Mouse (Mus musculus) myocyte (in vitro differentiated cells): ENCODE measurements around the gene Rorc. TPM values are rescaled to one million over a fixed set of nuclear protein-coding genes. Genes with fewer than 3 reads are reported as not detected.

Experiments used
- H3K27me3 ChIP-seq: one replicate; pipeline ENCODE4 v1.6.1; 2011; ENCODE audit not compliant: control insufficient read depth, insufficient read depth, insufficient read length
- H3K36me3 ChIP-seq: one replicate; pipeline ENCODE4 v1.6.1; 2011; ENCODE audit not compliant: control insufficient read depth, insufficient read depth
- H3K4me2 ChIP-seq: one replicate; pipeline ENCODE4 v1.6.1; 2011; ENCODE audit warnings: low read depth, control low read depth
- H3K4me3 ChIP-seq: one replicate; pipeline ENCODE4 v1.5.1; 2011; ENCODE audit warnings: mild to moderate bottlenecking, control low read depth, moderate library complexity
- H3K79me2 ChIP-seq: one replicate; pipeline ENCODE4 v1.6.1; 2011; ENCODE audit not compliant: control insufficient read depth, insufficient read depth
- H3ac ChIP-seq: one replicate; pipeline ENCODE4 v1.6.1; 2011; ENCODE audit not compliant: control insufficient read depth, insufficient read length
- CEBPB ChIP-seq: IDR thresholded peaks from 2 replicates; pipeline ENCODE4 v1.6.1; 2011; ENCODE audit warnings: mild to moderate bottlenecking, moderate library complexity; ENCODE audit not compliant: poor library complexity, insufficient read depth, severe bottlenecking
- E2F4 ChIP-seq: IDR thresholded peaks from one replicate; pipeline ENCODE4 v1.6.1; 2011; ENCODE audit warnings: mild to moderate bottlenecking, control low read depth, moderate library complexity; ENCODE audit not compliant: insufficient read depth
- MAX ChIP-seq: IDR thresholded peaks from one replicate; pipeline ENCODE4 v1.6.1; 2011; ENCODE audit warnings: low read depth, mild to moderate bottlenecking, control low read depth
- MYOD1 ChIP-seq, 3 experiments: IDR thresholded peaks; one replicate each; pipeline ENCODE4 v1.6.1; 2011; ENCODE audit warnings: control low read depth in 2 of 3, low read depth in 2 of 3, mild to moderate bottlenecking in 2 of 3, moderate library complexity in 1 of 3; ENCODE audit not compliant: insufficient read length in 2 of 3, control insufficient read depth in 1 of 3
- MYOG ChIP-seq, 3 experiments: IDR thresholded peaks; one replicate each; pipeline ENCODE4 v1.6.1; 2011; ENCODE audit warnings: control low read depth in 2 of 3, low read depth in 2 of 3, mild to moderate bottlenecking in 2 of 3; ENCODE audit not compliant: insufficient read length in 2 of 3, control insufficient read depth in 1 of 3, insufficient read depth in 1 of 3
- POLR2A ChIP-seq: IDR thresholded peaks from one replicate; pipeline ENCODE4 v1.6.1; 2011; ENCODE audit warnings: low read depth, mild to moderate bottlenecking, control low read depth, moderate library complexity; ENCODE audit not compliant: insufficient read length
- POLR2AphosphoS2 ChIP-seq: IDR thresholded peaks from one replicate; pipeline ENCODE4 v1.6.1; 2011; ENCODE audit warnings: low read depth, control low read depth; ENCODE audit not compliant: insufficient read length
- REST ChIP-seq: IDR thresholded peaks from one replicate; pipeline ENCODE4 v1.6.1; 2011; ENCODE audit warnings: mild to moderate bottlenecking, control low read depth, moderate library complexity; ENCODE audit not compliant: insufficient read depth, insufficient read length
- SRF ChIP-seq: IDR thresholded peaks from one replicate; pipeline ENCODE4 v1.6.1; 2011; ENCODE audit warnings: low read depth; ENCODE audit not compliant: control insufficient read depth, insufficient read length
- TCF12 ChIP-seq: IDR thresholded peaks from one replicate; pipeline ENCODE4 v1.6.1; 2011; ENCODE audit warnings: mild to moderate bottlenecking, control low read depth; ENCODE audit not compliant: poor library complexity, insufficient read depth, severe bottlenecking
- TCF3 ChIP-seq: IDR thresholded peaks from one replicate; pipeline ENCODE4 v1.6.1; 2011; ENCODE audit warnings: low read depth, control low read depth; ENCODE audit not compliant: insufficient read length
- USF1 ChIP-seq: IDR thresholded peaks from one replicate; pipeline ENCODE4 v1.6.1; 2011; ENCODE audit warnings: low read depth, mild to moderate bottlenecking, control low read depth, moderate library complexity
- polyA plus RNA-seq: library from polyadenylated mRNA; unstranded; fragments of >200 nt; fragmentation: generic; extraction: Trizol; gene quantifications from one replicate; pipeline ENCODE4 v1.2.1, GENCODE M21; 2012; ENCODE audit warnings: missing spikeins

Rorc gene
- polyA plus RNA-seq, 1 experiment, result 0.26 TPM

GRCm38 (mm10) chr3:94373597-94374011 lies 1.0 kb downstream of the Rorc start:
- no peaks in the 10 kb centered on the region for H3K36me3 ChIP-seq
- no peaks in the 10 kb centered on the region for H3K27me3 ChIP-seq
- no peak for TF ChIP-seq SRF
- TF ChIP-seq TCF12, result no peak
- TF ChIP-seq TCF3, result no peak
- TF ChIP-seq E2F4, result no peak
- no peak for TF ChIP-seq REST
- TF ChIP-seq POLR2AphosphoS2, result no peak
- TF ChIP-seq MAX, result no peak
- TF ChIP-seq USF1, result no peak
- TF ChIP-seq POLR2A, result no peak
- no peak for TF ChIP-seq MYOG (IDR thresholded peaks at IDR 0.05; ENCODE audit: control insufficient read depth in 1 of 3, insufficient read depth in 1 of 3, insufficient read length in 2 of 3, low read depth in 2 of 3)
- TF ChIP-seq CEBPB, result no peak
- TF ChIP-seq MYOD1 (IDR thresholded peaks at IDR 0.05; ENCODE audit: control insufficient read depth in 1 of 3, insufficient read length in 2 of 3, low read depth in 2 of 3), result no peak
- H3K79me2 ChIP-seq, result no peaks in the 10 kb centered on the region
- no peak overlapping the region for H3K4me2 ChIP-seq
- no peak overlapping the region for H3ac ChIP-seq
- H3K4me3 ChIP-seq, result no peak overlapping the region

GRCm38 (mm10) chr3:94374636-94375035 lies 2.0 kb downstream of the Rorc start:
- Histone ChIP-seq H3K79me2 (no peaks in the 10 kb centered on the region), H3K4me3 (no peak overlapping the region), H3ac (no peak overlapping the region), H3K4me2 (no peak overlapping the region), H3K36me3 (no peaks in the 10 kb centered on the region), H3K27me3 (no peaks in the 10 kb centered on the region)
- TF ChIP-seq CEBPB (no peak), USF1 (no peak), E2F4 (no peak), MYOD1 (IDR thresholded peaks at IDR 0.05; ENCODE audit: control insufficient read depth in 1 of 3, insufficient read length in 2 of 3, low read depth in 2 of 3) (no peak), POLR2A (no peak), POLR2AphosphoS2 (no peak), MYOG (IDR thresholded peaks at IDR 0.05; ENCODE audit: control insufficient read depth in 1 of 3, insufficient read depth in 1 of 3, insufficient read length in 2 of 3, low read depth in 2 of 3) (no peak), TCF3 (no peak), TCF12 (no peak), REST (no peak)

GRCm38 (mm10) chr3:94375146-94375545 lies 2.6 kb downstream of the Rorc start:
- Histone ChIP-seq H3K79me2 (no peaks in the 10 kb centered on the region), H3K27me3 (no peaks in the 10 kb centered on the region), H3K4me2 (no peak overlapping the region), H3ac (no peak overlapping the region), H3K4me3 (no peak overlapping the region), H3K36me3 (no peaks in the 10 kb centered on the region)
- TF ChIP-seq MYOG (IDR thresholded peaks at IDR 0.05; ENCODE audit: control insufficient read depth in 1 of 3, insufficient read depth in 1 of 3, insufficient read length in 2 of 3, low read depth in 2 of 3) (peak in 1 of 3 experiments; percentile 56), MYOD1 (IDR thresholded peaks at IDR 0.05; ENCODE audit: control insufficient read depth in 1 of 3, insufficient read length in 2 of 3, low read depth in 2 of 3) (peak in 1 of 3 experiments; percentile 50), SRF (no peak), REST (peak; percentile 55)

GRCm38 (mm10) chr3:94375861-94376260 lies 3.3 kb downstream of the Rorc start:
- H3K4me2 ChIP-seq, result no peak overlapping the region
- TF ChIP-seq POLR2A, result no peak
- no peak for TF ChIP-seq MAX
- TF ChIP-seq E2F4, result no peak
- no peak for TF ChIP-seq REST
- no peak for TF ChIP-seq SRF
- TF ChIP-seq TCF12, result no peak
- no peak for TF ChIP-seq MYOG (IDR thresholded peaks at IDR 0.05; ENCODE audit: control insufficient read depth in 1 of 3, insufficient read depth in 1 of 3, insufficient read length in 2 of 3, low read depth in 2 of 3)
- no peak for TF ChIP-seq USF1
- TF ChIP-seq POLR2AphosphoS2, result no peak

GRCm38 (mm10) chr3:94377028-94377923 lies 4.7 kb downstream of the Rorc start:
- Histone ChIP-seq H3K4me2 (no peak overlapping the region), H3ac (no peak overlapping the region), H3K4me3 (no peak overlapping the region), H3K27me3 (no peaks in the 10 kb centered on the region), H3K79me2 (no peaks in the 10 kb centered on the region), H3K36me3 (no peaks in the 10 kb centered on the region)
- no peak for TF ChIP-seq USF1

More at GRCm38 (mm10) chr3:94375861-94376260, 3.3 kb downstream of the Rorc start:
- Histone ChIP-seq H3K36me3 (no peaks in the 10 kb centered on the region), H3ac (no peak overlapping the region), H3K4me3 (no peak overlapping the region), H3K27me3 (no peaks in the 10 kb centered on the region), H3K79me2 (no peaks in the 10 kb centered on the region)
